Mouse (Mus musculus): ENCODE results near the gene Olfr1037.
"Not testable (repeated sequence)": the region's sequence is repeated elsewhere in the genome, so short reads cannot be mapped to it uniquely, and the experiment has no call there.

Olfr1037 gene

DNA sequence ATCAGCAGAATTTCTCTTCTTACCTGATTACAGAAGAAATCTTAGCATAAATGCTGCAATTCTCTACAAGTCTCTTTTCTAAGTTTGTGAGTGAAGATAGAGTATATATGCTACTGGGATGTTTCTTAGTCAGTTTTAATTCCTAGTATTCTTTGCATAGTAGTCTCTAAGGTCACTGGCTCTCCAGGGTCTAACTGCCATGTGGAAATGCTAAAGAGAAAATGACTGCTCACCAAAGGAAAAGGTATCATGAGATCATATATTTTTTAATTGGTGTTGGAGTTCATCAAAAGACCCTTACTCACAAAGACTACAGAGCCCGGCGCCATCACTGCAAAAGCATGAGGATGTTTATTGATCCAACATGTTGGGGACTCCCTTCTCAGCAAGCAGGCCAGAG is at the start of gene Olfr1037:
Gene Olfr1037, minus strand, starts transcription at position 101 of the 400 bp plus-strand sequence.
- DNase-seq, result no peak

DNA sequence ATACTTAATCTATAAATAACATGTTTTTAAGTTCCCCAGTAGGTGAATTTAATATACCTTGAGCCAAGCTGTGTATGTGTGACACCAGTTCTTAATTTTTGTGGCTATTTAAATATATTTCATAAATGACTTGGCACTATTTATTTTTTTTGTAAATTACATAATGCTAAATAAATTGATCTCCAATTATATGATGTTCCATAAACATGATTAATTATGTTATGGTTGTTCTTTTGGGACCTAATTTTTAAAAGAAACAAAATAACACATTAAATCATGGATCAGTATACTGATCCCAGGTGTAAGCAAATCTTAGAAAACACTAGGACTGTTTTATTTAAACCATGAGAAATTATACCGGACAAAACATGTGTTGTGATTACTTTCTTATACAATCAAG is 48.6 kb upstream of the Olfr1037 start, which contains the start of gene Olfr1039:
Gene Olfr1039, minus strand, starts transcription at position 101 of the 400 bp plus-strand sequence.
- no peak for DNase-seq

DNA sequence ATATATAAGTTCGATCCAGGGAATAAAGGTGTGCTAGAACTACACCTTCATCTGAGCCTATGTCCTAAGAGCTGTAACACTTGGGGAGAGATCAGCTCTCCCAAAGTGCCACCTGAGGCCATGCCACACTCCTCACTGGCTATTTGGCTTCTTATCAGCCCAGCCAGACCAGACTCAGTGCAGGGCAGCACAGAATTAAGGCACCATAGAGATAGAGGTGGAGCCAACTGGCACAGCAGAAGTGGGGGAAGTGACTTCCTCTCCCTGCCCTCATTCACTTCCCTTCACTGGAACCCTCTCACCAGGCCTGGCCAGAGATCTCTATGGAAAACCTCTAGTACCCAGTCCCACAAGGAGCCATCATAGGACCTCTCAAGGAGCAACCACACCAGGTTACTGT is 6.7 kb downstream of the Olfr1037 start:
- DNase-seq, result not testable (repeated sequence)

DNA sequence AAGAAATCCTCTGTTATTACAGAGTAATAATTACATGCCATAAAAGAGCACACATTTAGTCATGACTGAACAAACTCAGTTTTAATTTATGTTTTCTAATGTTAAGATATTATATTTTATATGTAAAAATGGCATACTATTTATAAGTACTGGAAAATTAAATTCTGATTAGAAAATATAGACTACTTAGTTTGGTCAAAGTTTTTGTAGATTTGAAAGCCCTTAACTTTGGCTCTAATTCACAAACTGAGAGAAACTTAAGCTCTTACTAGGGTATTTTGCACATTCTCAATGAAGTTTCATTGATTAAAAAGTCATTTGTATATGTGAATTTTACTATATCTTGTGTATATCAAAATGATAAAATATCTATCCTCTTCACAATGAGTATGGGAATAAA is 13.5 kb downstream of the Olfr1037 start, which contains the start of gene Olfr1036:
Gene Olfr1036, plus strand, starts transcription at position 301 of the 400 bp plus-strand sequence.
- not testable (repeated sequence) for DNase-seq

DNA sequence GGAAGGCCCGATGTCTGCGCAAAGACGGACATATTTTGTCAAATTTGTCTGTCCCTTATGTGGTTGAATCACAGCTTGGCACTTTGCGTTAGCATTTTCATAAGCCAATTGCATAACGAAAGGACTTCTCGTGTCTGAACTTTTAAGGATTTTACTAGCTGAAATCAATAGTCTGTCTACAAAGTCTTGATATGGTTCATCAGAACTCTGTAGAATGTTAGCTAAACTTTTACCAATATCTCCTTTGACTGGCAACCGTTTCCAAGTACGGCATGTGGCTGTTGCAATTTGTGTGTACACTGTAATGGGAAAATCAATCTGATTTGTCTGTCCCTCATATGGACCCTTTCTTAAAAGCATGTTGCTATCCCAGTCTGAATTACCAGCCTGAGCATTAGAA is 17.0 kb downstream of the Olfr1037 start:
- no peak for DNase-seq

DNA sequence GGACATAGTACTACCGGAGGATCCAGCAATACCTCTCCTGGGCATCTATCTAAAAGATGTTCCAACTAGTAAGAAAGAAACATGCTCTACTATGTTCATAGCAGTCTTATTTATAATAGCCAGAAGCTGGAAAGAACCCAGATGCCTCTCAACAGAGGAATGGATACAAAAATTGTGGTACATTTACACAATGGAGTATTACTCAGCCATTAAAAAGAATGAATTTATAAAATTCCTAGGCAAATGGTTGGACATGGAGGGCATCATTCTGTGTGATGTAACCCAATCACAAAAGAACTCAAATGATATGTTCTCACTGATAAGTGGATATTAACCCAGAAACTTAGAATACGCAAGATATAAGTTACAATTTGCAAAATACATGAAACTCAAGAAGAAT is 23.4 kb downstream of the Olfr1037 start:
- not testable (repeated sequence) for DNase-seq

DNA sequence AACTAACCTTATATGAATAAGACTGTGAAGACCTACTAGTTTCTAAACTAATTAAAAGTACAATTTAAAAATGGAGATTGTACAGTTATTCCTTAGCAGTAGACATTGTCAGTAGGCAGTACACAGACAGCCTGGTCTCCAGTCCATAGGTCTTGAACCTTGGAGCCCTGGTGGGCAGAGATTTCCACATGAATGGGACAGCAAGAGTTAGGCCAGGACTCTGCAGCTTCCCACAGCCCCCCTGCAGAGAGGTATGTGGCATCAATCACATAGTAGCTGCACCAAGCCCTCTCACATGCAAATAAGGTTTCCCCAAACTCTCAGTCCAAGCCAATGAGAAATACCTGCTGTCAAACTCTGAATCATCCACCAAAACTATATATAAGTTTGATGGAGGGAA is 36.4 kb downstream of the Olfr1037 start:
- not testable (repeated sequence) for DNase-seq

DNA sequence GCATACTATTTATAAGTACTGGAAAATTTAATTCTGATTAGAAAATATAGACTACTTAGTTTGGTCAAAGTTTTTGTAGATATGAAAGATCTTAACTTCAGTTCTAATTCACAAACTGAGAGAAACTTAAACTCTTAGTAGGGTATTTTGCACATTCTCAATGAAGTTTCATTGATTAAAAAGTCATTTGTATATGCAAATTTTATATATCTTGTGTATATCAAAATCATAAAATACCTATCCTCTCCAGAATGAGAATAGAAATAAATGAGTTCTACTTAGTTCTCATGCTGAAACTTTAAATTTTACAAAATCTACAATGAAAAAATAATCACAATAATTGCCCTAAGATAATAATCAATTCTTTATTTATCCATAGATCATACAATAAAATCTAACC is 41.6 kb downstream of the Olfr1037 start, which contains the start of gene Olfr1034:
Gene Olfr1034, plus strand, starts transcription at position 301 of the 400 bp plus-strand sequence.
- DNase-seq, result no peak

Measured in lung, postnatal 4 days (tissue).